Mouse (Mus musculus): ENCODE data around the gene Mmp8. TPM values are rescaled to one million over a fixed set of nuclear protein-coding genes. Genes with fewer than 3 reads are reported as not detected.
A peak's percentile ranks its signal among the peaks of the same experiment; 100 is the strongest.

Gene Mmp8
- polyA plus RNA-seq, 3 experiments from 2014 or later: not detected

- ATAC-seq: peak; percentile 96
Measured at GRCm38 (mm10) chr9:7594816-7595540, 36.7 kb downstream of the Mmp8 start.

- ATAC-seq: peak; percentile 63
Measured at GRCm38 (mm10) chr9:7602982-7603742, 44.9 kb downstream of the Mmp8 start.

GRCm38 (mm10) chr9:7604005-7604404, 45.7 kb downstream of the Mmp8 start:
- no peak for ATAC-seq

- no peak for ATAC-seq
Measured at GRCm38 (mm10) chr9:7605638-7606037, 47.4 kb downstream of the Mmp8 start.

Other genes with a start within 250 kb of the Mmp8 start
- under 1 TPM in 1 of 3 experiments, not detected in 2; 0.07 TPM for gene Mmp12, start 214.1 kb upstream of the Mmp8 start, polyA plus RNA-seq (2017; shearing (Covaris generic))
- gene Mmp1b, start 170.4 kb upstream of the Mmp8 start, polyA plus RNA-seq (2017; shearing (Covaris generic)): not detected
- not detected for gene Mmp3, start 112.6 kb upstream of the Mmp8 start, polyA plus RNA-seq (2017; shearing (Covaris generic))
- gene Mmp10, start 56.1 kb upstream of the Mmp8 start, polyA plus RNA-seq (2017; shearing (Covaris generic)): under 1 TPM in 1 of 3 experiments, not detected in 2; 0.48 TPM
- gene Mmp27, start 12.9 kb downstream of the Mmp8 start, polyA plus RNA-seq (2017; shearing (Covaris generic)): not detected
- not detected for gene Mmp20, start 69.8 kb downstream of the Mmp8 start, polyA plus RNA-seq (2017; shearing (Covaris generic))
- not detected for gene Mmp7, start 133.6 kb downstream of the Mmp8 start, polyA plus RNA-seq (2017; shearing (Covaris generic))
- gene Tmem123, start 205.6 kb downstream of the Mmp8 start, polyA plus RNA-seq (2017; shearing (Covaris generic)): 100 to 1,000 TPM in 1 of 3 experiments, 10 to 100 TPM in 2; 64.0 to 129 (median 94.3) TPM

Data from inflammation-experienced regulatory T-cells, adult 6 months (primary cell).